Mouse (Mus musculus) adrenal gland, postnatal 25 days (tissue): ENCODE results near the gene H2-Eb1. TPM values are rescaled to one million over a fixed set of nuclear protein-coding genes. Genes with fewer than 3 reads are reported as not detected.
"Not testable (repeated sequence)": the region's sequence is repeated elsewhere in the genome, so short reads cannot be mapped to it uniquely, and the experiment has no call there.

Experiments
- DNase-seq: peaks from one replicate; pipeline ENCODE4 v3.0.0; 2021; ENCODE audit warnings: mixed read lengths
- total RNA-seq: library from RNA; stranded (reverse); gene quantifications from 2 replicates; pipeline ENCODE4 v1.2.3, GENCODE M21; 2021

Gene H2-Eb1
- total RNA-seq, 1 experiment from 2014 or later: 18.1 TPM

DNA sequence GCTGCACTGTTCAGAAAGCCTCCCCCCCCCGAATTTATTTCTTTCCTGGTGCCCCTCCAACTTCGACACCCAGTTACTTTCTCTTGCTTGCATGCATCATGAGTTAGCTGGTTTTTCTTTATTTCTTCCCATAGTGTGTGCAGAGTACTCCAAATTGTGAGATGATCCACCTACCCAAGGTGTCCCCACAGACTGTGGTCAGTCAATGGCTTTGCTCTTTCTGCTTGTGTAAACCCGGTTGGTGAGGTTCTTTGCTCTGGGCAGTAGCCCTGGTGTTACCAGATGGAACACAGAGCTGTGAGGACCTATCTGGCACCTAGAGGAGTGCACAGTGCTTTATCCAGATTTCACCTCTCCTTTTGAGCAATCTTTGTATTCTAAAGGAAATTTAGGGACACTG, 17.5 kb upstream of the H2-Eb1 start:
- no peak for DNase-seq

DNA sequence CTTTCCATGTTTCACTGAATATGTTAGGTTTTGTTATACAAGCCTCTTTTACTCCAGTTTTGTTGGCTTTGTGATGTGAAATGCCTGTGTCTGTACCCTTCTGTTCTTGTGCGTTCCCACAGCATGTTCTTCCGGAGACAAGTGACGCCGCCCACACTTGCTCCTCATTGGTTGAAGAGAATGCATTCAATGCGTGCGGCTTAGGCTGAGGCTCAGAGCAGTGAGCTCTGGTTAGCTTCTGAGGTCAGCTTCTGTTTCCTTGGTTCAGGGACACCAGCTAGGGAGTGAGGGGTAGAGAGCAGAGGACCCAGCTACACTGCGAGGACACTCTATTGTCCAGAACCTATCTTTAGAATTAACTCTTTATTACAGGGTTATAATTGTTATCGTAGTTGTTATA, 14.1 kb upstream of the H2-Eb1 start:
- DNase-seq: peak; percentile 70

DNA sequence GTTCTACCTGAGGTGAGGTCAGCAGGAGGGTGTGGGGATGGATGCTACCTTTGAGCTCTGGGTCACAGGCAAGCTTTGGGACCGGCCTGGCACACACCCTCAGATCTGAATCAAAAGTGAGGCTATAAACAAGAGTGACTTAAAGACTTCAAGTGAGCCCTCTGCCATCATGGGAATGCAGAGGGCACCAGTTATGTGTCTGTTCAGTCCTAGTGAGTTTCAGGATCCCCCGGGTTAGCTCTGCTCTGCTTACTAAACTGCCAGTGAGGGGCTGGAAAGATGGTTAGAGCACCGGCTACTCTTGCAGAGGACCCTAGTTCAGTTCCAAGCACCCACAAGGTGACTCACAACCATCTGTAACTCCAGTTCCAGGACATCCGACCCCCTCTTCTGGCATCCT, 13.1 kb upstream of the H2-Eb1 start:
- DNase-seq: no peak

DNA sequence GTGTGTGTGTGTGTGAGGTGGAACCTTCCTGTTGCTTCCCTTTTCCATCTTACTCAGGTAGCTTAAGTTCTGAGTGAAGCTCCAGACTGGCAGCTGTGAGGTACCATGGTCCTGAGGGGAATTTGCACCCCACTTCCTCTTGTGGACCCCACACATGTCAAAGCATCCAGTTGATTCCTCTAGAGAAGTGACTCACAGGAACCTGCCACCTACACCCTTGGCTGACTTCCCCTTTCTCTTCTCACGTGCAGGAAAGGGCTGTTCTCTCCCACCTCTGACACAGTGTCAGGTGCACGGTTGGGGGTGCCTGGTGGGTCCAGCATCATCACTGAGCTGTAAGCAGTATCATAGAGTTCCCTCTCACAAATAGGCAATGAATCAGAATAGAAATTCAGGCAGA, 12.1 kb upstream of the H2-Eb1 start:
- DNase-seq: no peak

DNA sequence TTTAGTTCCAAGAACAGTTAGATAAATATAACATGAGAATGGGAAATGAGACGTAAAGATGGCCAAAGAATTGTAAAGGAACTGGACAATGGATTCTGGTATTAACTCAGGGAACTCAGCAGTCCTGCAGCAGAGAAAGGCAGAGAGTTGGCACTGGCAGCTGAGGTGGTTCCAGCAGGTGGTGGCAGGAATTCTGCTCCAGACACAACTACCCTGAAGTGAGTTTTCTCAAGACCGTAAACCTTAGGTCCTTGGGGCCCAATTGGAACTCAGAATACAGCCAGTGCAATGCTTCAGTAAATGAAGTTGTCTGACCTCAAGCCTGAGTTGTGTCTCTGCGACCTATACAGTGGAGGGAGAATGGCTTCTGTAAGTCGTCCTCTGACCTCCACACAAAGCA, 11.4 kb upstream of the H2-Eb1 start:
- no peak for DNase-seq

DNA sequence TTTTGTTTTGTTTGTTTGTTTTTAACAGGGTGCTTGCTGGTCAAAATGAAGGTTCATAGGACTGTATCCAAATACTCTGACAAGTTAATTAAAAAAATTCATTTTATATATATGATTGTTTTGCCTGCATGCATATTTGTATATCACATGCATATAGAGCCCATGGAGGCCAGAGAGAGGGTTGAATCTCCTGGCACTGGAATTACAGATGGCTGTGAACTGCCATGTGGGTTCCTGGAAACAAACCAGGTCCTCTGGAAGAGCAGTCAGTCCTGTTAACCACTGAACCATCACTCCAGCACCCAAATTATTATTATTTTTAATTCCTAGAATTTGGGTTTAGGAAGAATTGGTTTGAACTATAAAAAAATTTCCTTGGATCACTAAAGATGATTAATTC, 10.4 kb upstream of the H2-Eb1 start:
- no peak for DNase-seq

DNA sequence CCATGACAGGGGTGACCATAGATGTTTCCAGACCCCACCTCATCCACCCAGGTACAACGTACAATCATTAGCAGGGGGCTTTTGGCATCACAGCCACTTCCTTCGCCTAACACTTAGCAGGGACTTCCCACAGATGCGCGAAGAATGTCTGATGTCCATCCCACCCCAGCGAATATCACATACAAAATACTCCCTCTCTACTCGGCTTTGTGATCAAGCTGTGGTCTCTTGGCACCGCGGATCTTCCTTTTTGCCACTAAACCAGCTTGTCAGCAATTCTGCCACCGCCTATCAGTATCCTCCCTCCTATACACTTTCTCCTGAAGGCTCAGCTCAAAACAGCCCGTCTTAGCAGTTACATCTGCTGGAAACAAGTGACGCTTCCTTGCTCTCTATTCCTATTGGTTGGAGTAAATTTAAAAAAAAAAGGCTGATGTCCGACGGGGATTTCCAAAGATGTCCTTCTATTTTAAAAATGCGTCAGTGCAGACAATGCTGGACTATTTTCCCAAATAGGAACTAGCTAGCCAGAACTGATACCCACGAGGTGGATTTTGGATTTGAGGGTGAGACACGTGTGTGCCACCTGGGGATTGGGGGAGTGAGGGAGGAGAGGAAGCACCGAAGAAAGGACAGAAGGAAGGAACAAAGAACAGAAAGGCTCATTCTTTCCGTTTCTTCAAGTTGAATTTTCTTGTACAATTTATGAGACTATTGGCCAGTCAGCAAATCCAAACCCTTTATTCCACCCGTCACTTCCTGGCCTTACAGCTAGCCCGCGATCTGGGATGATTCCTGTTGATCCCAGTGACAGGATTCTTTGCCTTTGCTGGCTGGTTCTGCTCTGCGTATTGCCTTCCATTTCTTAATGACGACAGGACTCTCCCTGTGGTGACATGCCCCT, 9.5 kb upstream of the H2-Eb1 start:
- DNase-seq: no peak

DNA sequence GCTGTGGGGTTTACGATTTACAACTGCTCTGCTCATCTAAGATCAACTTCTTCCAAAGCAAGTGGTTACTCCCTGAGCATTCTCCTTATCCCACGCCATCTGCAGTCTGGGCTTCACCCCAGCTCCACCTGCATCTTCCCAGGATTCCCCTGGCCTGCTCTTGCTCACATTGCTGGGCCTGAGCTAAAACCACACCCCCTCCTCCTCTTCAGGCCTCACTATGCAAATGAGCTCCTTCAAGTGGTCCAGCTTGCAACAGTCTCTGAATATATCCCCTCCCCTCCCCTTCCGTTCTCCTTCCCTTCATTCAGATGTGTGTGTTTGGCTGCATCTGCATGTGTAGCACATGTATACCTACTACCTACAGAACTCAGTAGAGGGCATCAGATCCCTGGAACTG, 6.3 kb upstream of the H2-Eb1 start:
- no peak for DNase-seq

DNA sequence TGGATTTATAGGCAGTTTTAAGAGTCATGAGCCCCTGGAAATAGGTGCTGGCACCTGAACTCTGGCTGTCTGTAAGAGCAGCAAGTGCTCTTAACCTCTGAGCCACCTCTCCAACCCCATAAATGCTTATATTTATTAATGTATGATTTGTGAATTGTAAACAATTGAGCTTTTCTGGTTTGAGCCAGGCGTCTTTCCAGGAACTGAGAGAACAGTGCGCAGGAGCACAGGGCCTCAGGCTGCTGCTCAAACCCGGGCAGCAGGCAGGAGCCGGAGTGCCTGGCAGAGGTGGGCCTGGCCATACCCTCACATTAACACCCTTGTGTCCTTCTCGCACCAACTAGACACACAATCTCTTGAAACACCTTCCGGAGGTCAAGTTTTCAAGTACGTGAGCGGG, 5.6 kb upstream of the H2-Eb1 start:
- DNase-seq: no peak

DNA sequence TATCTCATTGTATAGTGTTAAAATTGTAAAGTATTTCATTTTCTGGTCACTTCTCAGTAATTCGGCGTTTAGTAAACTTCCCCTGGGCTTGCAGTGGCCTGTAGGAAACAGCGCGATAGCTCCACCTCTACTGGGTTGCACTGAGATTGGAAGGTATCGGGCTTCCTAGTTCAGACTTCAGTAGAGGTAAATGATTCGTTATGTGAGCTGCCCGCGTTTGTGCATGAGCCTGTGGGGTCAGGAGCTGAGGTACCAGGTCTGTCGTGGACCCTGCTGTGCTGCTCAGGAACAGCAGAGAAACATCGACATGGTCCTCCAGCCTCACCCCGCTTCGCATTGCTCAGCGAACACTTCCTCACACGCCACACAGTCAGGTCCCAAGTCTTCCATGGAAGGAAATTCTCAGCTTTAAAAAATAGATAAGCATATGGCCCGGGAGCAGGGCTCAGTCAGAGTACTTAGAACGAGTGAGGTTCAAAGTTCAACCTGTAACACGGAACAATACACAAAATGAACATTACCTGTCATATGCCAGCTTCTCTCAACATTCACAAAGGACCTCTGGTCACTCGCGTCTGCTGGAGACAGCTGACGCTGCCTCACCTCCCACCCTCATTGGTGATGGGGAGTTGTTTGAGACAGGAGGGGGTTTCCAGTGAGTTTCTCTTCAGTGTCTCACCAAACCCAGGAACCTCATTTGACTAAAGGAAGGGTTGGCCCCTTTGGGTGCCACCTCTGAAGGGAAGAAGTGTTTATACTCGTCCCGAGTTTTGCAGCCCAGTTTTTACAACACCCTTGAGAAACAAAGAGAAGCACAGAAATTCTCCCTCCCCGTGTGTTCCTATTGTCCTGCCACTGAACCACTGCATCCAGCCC, 4.7 kb upstream of the H2-Eb1 start:
- DNase-seq: no peak

DNA sequence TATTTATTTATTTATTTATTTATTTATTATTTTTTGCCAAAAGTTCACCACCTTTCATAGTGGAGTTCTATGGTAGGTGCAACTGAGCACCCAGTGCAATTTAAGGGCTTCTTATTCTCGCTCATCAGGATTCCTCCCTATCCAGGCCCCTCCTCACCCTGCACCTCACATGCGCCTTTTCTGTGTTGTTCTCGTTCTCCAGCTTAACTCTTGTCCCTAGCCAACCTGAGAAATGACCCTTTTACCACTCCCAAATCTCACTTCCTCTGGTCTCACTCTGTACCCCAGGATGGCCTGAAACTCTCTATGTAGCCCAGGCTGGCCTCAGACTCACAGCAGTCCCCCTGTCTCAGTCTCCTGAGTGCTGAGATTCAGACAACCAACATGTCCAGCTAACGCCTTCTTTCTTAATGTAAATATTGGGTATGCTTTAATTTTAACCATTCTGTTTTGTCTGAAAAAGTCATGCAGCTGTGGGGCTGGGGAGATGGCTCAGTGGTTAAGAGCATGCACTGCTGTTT, 3.9 kb upstream of the H2-Eb1 start:
- DNase-seq: no peak

DNA sequence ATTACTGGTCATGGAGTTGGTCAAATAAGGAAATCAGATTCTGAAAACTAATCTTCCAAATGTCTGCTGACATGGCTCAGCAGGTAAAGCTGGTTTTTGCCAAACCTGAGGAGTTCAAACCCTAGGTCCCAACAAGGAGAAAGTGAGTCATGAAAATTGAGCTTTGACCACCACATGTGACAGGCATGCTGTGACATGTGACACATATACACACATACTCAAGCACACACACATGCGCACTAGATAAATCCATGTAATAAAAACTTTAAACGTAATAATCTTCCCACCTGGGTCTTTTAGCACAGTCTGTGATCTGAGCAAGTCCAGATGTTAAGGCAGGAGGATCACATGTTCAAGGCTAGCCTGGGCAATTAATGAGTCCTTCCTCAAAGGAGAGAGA, 1.9 kb upstream of the H2-Eb1 start:
- no peak for DNase-seq

DNA sequence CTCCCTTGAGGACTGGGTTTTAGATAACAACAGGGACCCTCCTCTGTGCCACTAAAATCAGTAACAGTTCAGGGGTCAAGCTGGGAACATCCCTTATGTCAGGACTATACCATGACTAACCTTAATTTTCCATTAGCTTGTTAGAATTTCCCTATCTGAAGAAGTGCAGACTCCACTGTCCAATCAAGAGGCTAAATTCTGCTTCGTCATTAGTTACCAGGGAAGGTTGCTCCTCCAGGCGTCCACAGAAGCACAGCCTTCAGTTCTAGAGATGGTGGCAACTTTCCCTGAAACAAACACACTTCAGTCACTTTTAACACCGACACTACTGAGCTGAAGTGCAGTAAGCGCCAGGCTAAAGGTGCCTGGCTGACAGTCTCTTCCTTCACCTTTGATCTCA, 916 bp upstream of the H2-Eb1 start:
- peak; percentile 24 for DNase-seq

DNA sequence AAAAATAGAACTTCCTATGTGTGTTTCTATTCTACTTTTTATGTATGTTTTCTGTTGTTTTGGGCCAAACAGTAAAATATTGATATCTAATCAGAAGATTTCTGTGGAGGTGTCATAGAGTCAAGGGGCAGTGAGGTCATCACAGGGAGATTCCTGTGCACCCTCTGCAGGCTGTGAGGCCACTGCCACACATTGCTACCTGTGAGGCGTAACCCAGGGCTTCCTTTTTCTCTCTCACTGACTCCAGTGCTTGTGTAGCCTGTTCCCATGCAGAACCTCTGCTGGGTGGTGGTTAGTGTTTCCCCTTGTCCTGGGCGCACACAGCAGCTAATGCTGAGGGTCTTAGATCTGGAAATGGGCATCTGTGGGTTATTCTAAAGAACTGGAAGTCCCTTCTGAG, 740 bp downstream of the H2-Eb1 start:
- no peak for DNase-seq

DNA sequence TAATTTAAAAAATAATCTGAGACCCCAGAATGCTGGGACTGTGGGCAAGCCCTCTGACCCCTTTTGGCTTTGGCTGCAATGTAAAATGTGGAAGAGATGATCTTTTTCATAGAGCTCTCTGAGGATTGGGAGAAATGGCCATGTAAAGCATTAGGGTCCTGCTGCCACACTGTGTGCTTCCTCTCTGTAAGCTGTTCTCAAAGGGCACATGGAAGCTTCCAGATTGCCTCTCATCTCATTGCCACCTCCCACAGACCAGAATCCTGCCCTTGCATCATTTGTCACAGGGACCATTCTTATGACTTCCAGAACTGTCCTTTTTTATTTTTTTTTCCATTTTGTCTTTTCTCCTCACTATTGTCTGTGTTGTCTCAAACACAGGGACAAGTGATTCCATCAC, 1.5 kb downstream of the H2-Eb1 start:
- no peak for DNase-seq

DNA sequence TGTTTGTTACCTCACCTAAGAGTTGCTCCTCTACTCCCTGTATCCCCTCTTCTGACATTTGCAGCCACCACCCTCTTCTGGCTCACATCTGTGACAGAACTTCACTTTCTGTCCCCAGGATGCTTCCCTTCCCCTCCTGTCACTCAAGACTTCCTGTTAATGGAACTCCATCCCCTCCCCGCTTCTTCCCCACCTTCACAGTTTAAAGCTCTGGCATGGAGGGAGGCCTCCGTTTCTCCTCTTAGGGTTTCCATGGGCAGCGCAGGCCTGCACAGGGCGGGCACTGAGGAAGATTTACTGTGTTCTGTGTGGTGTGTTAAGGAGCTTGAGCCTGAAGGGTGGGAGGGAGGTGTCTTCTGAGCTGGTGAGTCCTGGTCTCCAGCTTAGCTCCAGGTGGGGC, 2.5 kb downstream of the H2-Eb1 start:
- DNase-seq: no peak

DNA sequence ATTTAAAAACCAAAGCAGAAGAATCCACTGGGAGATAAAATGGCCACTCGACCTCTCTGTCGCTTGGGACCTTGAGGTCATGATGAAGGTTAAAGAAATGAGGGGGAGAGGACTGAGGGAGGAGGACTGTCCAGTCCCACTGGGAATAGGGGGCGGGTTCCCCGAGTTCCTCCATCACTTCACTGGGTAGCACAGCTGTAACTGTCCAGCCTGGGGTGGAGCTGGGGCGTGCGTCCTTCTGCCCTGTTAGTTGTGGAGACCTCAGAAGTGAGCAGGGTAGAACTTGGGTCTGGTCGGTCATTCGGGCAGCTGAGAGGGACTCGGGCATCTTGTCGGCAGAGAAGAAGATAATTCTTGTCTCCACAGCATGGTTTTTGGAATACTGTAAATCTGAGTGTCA, 3.6 kb downstream of the H2-Eb1 start:
- DNase-seq: no peak

DNA sequence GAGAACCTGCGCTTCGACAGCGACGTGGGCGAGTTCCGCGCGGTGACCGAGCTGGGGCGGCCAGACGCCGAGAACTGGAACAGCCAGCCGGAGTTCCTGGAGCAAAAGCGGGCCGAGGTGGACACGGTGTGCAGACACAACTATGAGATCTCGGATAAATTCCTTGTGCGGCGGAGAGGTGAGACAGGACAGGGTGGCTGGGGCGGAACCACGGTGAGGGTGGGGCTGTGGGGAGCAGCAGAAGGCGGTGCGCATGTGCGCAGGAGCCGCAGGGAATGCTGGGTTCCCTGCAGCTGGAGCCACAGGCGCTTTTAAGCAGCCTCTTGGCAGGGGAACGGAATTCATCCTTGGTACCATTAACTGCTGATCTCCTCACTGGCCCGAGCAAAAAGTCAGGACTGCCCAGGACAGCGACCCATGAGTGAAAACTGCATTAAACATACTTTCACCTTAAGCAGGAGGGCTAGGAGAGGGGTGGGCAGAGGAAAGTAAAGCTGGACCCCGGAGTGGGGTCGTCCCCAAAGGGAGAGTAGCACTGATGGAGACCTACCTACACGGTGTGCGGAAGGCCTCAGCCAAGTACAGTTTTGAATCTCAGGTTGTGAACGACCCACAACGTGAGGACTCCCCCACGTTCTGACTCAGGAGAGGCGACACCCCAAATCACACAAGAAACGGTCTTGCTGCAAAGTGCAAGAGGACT, 4.2 kb downstream of the H2-Eb1 start:
- peak; percentile 80 for DNase-seq

DNA sequence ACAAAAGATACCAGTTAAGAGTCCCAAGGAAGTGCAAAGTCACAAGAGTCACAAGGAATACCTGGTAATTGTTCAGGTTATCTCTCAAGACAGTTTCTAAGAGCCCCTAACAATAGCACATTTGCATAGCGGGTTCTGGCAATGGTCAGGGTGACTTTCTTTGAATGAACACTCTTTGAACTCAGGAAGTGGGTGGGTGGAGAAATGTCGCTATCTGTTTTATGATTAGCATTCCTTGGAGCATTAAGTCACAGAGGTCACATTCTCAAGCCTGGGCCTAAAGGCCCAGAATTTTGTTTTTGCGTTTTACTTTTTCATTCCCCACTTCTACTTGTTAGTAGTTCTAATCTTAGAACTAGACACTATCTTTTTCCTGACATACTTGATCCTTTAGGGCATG, 4.9 kb downstream of the H2-Eb1 start:
- DNase-seq: not testable (repeated sequence)

DNA sequence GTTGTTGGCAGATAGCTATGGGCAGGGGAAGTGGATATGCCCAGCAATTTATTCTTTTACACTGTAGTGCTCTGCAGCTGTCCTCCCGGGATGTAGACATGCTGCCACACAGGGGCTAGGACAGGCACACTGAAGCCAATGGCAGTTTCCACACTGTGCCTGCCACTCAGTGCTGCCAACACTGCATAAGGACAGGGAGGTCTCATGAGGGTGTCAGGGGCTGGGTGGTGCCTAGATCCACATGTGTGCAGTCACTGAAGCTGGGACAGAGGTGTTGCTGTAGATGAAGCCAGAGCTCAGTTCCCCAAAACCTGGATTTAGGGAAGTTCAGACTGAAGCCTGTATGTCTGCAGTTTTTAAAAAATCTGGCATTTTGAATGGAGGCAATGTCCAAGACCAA, 6.5 kb downstream of the H2-Eb1 start:
- DNase-seq: no peak

DNA sequence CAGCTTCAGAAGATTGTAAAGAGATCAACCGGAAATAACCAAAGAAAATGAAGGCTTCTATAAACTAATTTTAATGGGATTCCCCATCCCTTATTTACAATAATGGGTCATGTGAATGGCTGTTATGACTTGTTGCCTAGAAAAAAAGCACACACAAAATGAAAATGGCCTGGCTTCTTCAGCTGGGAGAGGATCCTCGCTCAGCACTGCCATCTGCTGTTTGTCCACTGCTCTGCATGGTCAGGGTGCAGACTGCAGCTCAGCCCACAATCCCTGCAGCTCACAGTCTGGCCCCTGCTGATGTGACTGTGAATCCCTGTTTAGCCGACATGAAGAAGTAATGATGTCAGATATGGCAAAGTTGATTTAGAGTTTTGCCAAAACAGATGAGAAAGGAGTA, 7.7 kb downstream of the H2-Eb1 start:
- DNase-seq: peak; percentile 74

DNA sequence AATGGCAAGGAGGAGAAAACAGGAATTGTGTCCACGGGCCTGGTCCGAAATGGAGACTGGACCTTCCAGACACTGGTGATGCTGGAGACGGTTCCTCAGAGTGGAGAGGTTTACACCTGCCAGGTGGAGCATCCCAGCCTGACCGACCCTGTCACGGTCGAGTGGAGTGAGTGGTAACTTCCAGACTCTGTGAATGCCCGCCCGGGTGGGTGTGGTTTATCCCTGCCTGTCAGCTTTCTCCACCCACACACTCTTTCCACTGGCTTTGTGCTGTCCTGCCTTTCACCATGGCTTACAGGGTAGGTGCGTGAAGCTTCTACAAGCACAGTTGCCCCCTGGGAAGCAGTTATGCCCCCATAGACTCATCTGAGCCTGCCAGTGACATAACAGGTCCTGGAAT, 8.6 kb downstream of the H2-Eb1 start:
- DNase-seq: no peak

DNA sequence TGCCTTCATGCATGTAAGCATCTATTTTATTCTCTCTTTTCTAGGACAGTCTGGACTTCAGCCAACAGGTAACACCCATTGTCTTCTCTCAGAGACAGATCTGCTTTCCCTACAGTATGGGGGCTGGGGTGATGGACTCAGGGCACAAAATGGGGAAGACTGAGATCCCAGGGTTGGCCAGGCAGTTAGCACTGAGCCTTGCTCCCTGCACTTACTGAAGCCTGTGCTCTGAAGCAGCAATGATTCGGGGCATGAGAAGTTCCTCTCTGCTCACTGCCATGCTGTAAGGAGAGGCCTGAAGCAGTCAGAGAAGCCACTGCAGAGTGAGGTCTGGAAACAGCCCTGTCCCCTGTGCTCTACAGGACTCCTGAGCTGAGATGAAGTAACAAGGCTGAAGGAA, 9.8 kb downstream of the H2-Eb1 start:
- DNase-seq: no peak
